Mouse (Mus musculus): ENCODE measurements around the gene Bmp6. TPM values are rescaled to one million over a fixed set of nuclear protein-coding genes. Genes with fewer than 3 reads are reported as not detected.

Gene Bmp6
- polyA plus RNA-seq, 1 experiment from 2014 or later: 0.20 TPM

DNA sequence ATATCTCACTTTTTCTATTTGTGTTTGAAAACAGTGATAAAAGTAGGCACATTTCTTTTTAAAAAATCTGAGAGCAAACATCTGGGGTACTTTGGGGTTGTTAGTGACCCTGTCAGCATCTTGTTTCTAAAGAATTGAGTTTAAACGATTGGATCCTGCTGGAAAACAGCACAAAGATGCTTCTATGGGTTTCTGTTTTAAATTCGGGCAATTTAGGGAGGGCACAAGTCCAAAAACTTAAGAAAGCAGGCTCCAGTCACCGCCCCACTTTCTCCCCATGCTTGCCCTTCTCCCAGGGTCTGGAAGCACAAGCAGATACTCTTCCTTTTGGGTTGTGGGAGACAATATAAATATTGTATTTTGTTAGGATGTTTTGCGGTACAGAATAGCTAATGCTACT is 14.1 kb downstream of the Bmp6 start:
- DNase-seq (no peak), ATAC-seq (ENCODE audit: low read depth) (no peak)
- H3K27ac ChIP-seq: no peak overlapping the region
- H3K4me1 ChIP-seq (replicated peaks): no peaks in the 10 kb centered on the region
- no peak overlapping the region for H3K4me2 ChIP-seq
- no peak overlapping the region for H3K4me3 ChIP-seq (replicated peaks)
- H3K27me3 ChIP-seq: peaks cover under 1% of the 10 kb centered on the region; the same call in 1 of the 2 replicates
- H3K36me3 ChIP-seq: no peaks in the 10 kb centered on the region
- no peaks in the 10 kb centered on the region for H3K9me3 ChIP-seq (replicated peaks)
- no peak overlapping the region for H3K9ac ChIP-seq
- 62% methylated on average over 4 of the region's 4 CpGs for WGBS (ENCODE audit: insufficient replicate concordance)

DNA sequence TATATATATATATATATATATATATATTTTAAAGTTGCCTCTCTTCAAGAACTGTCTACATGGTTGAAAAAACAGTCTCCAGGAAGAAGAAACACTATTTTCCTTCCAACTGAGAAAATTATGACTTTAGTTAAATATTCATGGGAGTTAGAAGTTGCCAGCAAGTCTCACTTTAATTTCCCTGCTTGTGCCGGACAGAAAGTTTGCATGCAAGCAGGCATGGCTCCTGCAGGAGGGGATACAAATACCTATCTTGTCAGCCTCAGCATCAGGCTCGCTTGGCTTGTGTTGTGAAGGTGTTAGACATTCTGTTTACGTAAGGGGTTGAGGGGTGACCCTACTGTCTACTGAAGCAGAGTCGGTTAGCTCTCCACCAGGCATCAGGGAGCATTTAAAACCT is 17.8 kb downstream of the Bmp6 start:
- 52% methylated on average over 4 of the region's 4 CpGs for WGBS (ENCODE audit: insufficient replicate concordance)
- ATAC-seq (ENCODE audit: low read depth) (no peak), DNase-seq (no peak)
- Histone ChIP-seq H3K4me2 (no peak overlapping the region), H3K36me3 (no peaks in the 10 kb centered on the region), H3K27me3 (no peaks in the 10 kb centered on the region), H3K27ac (no peak overlapping the region), H3K9me3 (replicated peaks) (no peaks in the 10 kb centered on the region), H3K9ac (no peak overlapping the region), H3K4me1 (replicated peaks) (no peaks in the 10 kb centered on the region), H3K4me3 (replicated peaks) (no peak overlapping the region)

DNA sequence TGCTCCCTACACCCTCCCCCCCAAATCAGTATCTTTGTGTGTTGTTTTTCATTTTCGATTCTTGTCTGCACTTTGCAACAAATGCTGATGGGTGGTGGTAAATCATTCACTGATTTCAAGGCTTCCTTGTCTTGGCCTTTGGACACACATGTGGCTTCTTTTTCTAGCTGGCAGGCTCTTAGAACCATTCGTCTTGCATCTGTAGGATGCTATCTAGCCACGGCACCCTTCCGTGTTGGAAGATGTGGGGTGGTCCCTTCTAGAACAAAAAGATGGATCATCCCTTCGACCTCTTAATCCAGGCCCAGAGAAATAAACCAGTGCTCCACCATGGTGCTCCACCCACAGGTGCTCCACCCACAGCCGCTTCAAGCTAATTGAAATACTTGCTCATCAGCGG is 19.0 kb downstream of the Bmp6 start:
- 64% methylated on average over 7 of the region's 7 CpGs for WGBS (ENCODE audit: insufficient replicate concordance)
- H3K4me1 ChIP-seq (replicated peaks): no peaks in the 10 kb centered on the region
- no peaks in the 10 kb centered on the region for H3K36me3 ChIP-seq
- no peaks in the 10 kb centered on the region for H3K9me3 ChIP-seq (replicated peaks)
- H3K27ac ChIP-seq: no peak overlapping the region
- H3K27me3 ChIP-seq: no peaks in the 10 kb centered on the region
- H3K9ac ChIP-seq: no peak overlapping the region
- ATAC-seq (ENCODE audit: low read depth): no peak
- DNase-seq: no peak
- no peak overlapping the region for H3K4me2 ChIP-seq
- no peak overlapping the region for H3K4me3 ChIP-seq (replicated peaks)

DNA sequence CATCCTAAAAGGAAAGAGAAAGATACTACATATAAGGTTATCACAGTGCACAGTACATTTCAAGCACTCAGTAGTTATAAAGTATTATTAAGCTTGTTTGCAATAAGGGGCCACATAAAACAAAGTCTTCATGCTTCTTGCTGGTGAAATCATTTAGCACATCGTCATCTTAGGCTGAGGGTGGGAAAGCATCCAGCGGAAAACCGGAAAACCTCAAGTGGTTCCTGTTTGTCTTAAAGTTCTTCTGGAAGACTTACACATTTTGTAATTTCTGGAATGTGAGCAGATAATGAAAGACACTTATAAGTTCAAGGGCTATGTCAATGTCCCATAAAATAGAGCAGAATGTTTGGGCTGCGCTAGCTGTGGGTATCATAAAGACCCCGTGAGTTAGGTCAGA is 24.7 kb downstream of the Bmp6 start:
- DNase-seq (no peak), ATAC-seq (ENCODE audit: low read depth) (no peak)
- no peaks in the 10 kb centered on the region for H3K9me3 ChIP-seq (replicated peaks)
- no peak overlapping the region for H3K4me3 ChIP-seq (replicated peaks)
- no peak overlapping the region for H3K27ac ChIP-seq
- H3K27me3 ChIP-seq: no peaks in the 10 kb centered on the region
- WGBS (ENCODE audit: insufficient replicate concordance): 75% methylated on average over 5 of the region's 5 CpGs
- no peak overlapping the region for H3K9ac ChIP-seq
- H3K4me1 ChIP-seq (replicated peaks): no peaks in the 10 kb centered on the region
- H3K4me2 ChIP-seq: no peak overlapping the region
- H3K36me3 ChIP-seq: no peaks in the 10 kb centered on the region

DNA sequence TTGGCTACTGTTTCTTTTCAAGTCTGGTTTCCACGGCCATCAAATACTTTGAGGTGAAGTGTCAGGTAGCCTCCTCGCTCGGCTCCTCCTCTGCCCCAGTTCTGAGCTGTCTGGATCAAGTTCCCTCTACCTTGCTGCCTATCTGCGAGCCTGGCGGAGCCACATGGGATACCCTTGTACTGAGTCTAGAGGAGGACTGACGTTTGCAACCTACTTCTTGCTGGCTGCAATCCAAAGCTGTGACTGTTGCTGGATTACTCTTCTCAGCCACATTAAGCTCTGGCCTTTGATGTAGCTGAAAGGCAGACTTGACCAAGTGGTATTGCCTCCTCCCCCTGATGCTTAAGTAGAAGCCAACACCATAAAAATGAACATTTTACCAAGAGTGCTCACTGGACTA is 31.2 kb downstream of the Bmp6 start:
- ATAC-seq (ENCODE audit: low read depth) (no peak), DNase-seq (no peak)
- Histone ChIP-seq H3K36me3 (no peaks in the 10 kb centered on the region), H3K9ac (no peak overlapping the region), H3K4me3 (replicated peaks) (no peak overlapping the region), H3K4me2 (no peak overlapping the region), H3K27ac (no peak overlapping the region), H3K27me3 (no peaks in the 10 kb centered on the region), H3K9me3 (replicated peaks) (no peaks in the 10 kb centered on the region), H3K4me1 (replicated peaks) (no peaks in the 10 kb centered on the region)
- 59% methylated on average over 6 of the region's 6 CpGs for WGBS (ENCODE audit: insufficient replicate concordance)

DNA sequence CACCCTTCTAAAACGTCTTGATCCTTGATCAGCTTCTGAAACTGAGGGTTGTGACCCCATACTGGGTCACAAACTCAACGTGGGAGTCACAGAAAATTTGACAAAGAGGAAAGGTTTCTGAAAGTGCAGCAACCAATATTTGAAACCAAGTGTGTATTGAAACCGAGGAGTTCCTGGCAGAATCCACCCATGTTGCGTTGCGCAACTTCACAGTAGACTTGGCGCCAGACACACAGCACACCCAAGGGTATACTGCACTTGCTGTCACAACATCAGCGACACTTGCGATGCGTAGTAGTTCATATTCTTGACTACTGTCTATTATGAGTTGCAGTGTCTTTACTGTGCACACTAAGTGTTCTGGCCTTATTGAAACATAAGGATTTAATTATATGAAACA is 32.4 kb downstream of the Bmp6 start:
- DNase-seq (no peak), ATAC-seq (ENCODE audit: low read depth) (no peak)
- no peaks in the 10 kb centered on the region for H3K36me3 ChIP-seq
- 68% methylated on average over 9 of the region's 9 CpGs for WGBS (ENCODE audit: insufficient replicate concordance)
- H3K27ac ChIP-seq: no peak overlapping the region
- no peak overlapping the region for H3K9ac ChIP-seq
- no peak overlapping the region for H3K4me3 ChIP-seq (replicated peaks)
- H3K4me2 ChIP-seq: no peak overlapping the region
- H3K9me3 ChIP-seq (replicated peaks): no peaks in the 10 kb centered on the region
- no peaks in the 10 kb centered on the region for H3K4me1 ChIP-seq (replicated peaks)
- H3K27me3 ChIP-seq: no peaks in the 10 kb centered on the region

DNA sequence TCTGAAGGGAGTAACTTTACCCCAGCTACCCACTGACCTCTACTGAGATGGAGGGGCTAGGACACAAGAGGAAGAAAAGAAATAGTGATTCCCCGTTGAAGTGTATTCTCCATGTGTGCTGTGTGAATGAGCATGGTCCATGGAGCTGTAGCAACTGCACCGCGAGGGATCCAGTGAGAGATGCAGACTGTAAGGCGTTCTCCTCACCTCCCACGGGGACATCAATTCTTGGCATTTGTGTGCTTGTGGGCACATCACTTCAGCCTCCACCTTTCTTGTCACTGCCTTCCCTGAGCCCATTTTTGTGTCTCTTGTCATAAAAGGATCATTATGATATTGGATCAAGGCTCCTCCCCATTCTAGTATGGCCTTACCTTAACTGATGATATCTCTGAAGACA is 34.9 kb downstream of the Bmp6 start:
- Histone ChIP-seq H3K4me2 (no peak overlapping the region), H3K36me3 (no peaks in the 10 kb centered on the region), H3K27me3 (no peaks in the 10 kb centered on the region), H3K4me3 (replicated peaks) (no peak overlapping the region), H3K4me1 (replicated peaks) (no peaks in the 10 kb centered on the region), H3K27ac (no peak overlapping the region), H3K9ac (no peak overlapping the region), H3K9me3 (replicated peaks) (no peaks in the 10 kb centered on the region)
- 82% methylated on average over 5 of the region's 5 CpGs for WGBS (ENCODE audit: insufficient replicate concordance)
- no peak for DNase-seq
- ATAC-seq (ENCODE audit: low read depth): no peak

DNA sequence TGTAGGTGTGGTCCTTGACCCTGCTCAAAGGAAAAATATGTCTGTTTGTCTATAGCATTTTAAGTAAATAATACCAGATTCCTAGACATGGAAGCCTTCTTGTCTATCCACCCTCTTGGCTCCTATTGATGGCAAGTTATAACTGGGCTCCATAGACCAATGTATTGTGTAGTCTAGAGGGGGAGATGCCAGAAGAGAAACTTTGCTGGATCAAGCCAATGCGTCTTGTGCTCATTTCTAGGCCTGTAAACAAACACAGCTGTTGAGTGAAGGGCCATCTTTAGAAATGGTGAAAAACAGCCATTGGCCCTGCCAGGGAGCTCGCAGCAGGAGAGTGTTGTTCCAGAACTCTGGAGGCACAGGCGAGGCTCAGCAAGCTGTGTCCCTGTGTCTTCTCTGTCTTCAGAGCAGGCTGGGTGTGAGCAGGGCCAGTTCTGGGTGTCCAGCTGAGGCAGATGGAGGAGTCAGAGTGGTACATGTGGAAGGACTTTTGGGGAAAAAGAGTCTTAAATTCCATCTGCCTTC is 41.2 kb downstream of the Bmp6 start:
- Histone ChIP-seq H3K9me3 (replicated peaks) (no peaks in the 10 kb centered on the region), H3K36me3 (no peaks in the 10 kb centered on the region), H3K4me1 (replicated peaks) (no peaks in the 10 kb centered on the region), H3K9ac (no peak overlapping the region), H3K4me3 (replicated peaks) (no peak overlapping the region), H3K4me2 (no peak overlapping the region), H3K27me3 (no peaks in the 10 kb centered on the region), H3K27ac (no peak overlapping the region)
- ATAC-seq (ENCODE audit: low read depth): no peak
- no peak for DNase-seq
- WGBS (ENCODE audit: insufficient replicate concordance): 67% methylated on average over 3 of the region's 3 CpGs

DNA sequence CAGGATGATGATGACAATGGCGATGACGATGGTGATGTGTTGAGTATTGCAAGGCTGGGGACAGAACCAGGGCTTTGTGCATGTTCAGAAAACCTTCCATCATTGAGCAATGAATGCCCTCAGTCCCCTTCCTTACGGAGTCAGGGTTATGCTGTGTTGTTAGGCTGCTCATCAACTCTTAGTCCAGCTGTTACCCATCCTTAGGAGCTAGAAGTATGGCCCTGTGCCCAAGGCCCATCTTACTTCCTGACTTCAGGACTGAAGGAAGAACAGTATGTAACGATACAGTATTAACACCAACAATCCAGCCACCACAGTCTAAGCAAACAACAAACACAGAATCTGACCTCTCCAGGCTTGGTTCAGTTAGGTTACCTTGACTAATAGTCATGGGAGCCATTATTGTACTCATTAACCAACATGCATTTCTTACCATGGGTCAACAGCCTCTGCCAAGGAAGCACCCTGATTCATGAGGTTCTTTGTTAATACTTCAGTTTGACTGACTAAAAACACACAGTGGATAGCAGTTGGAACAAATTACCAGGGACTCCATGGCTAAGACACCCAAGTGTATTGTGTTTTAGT is 42.6 kb downstream of the Bmp6 start:
- Histone ChIP-seq H3K4me1 (replicated peaks) (no peaks in the 10 kb centered on the region), H3K9me3 (replicated peaks) (no peaks in the 10 kb centered on the region), H3K27ac (no peak overlapping the region), H3K4me3 (replicated peaks) (no peak overlapping the region), H3K4me2 (no peak overlapping the region), H3K9ac (no peak overlapping the region), H3K27me3 (no peaks in the 10 kb centered on the region), H3K36me3 (no peaks in the 10 kb centered on the region)
- WGBS (ENCODE audit: insufficient replicate concordance): 62% methylated on average over 4 of the region's 4 CpGs
- DNase-seq (no peak), ATAC-seq (ENCODE audit: low read depth) (no peak)

DNA sequence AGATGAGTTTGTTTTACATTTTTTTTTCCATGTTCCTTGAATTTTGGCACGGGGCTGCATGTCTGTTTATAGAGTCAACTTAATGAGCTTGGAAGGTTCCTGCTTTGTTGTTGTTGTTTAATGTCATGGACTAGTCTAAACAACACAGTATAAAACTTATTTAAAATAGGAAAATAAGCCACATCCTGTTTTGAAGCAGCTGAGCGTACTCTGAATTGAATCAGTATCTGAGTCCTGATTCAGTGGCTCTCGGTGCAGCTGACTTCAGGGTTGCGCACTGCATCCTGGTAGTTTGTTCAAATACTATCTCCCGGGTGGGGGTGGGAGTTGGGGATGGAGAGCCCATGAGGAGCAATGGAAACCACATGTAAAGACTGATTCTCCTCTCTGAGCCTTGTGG is 48.5 kb downstream of the Bmp6 start:
- Histone ChIP-seq H3K9ac (no peak overlapping the region), H3K9me3 (replicated peaks) (no peaks in the 10 kb centered on the region), H3K27ac (no peak overlapping the region), H3K36me3 (no peaks in the 10 kb centered on the region), H3K4me1 (replicated peaks) (no peaks in the 10 kb centered on the region), H3K4me3 (replicated peaks) (no peak overlapping the region), H3K4me2 (no peak overlapping the region), H3K27me3 (no peaks in the 10 kb centered on the region)
- WGBS (ENCODE audit: insufficient replicate concordance): 61% methylated on average over 5 of the region's 5 CpGs
- no peak for ATAC-seq (ENCODE audit: low read depth)
- no peak for DNase-seq

DNA sequence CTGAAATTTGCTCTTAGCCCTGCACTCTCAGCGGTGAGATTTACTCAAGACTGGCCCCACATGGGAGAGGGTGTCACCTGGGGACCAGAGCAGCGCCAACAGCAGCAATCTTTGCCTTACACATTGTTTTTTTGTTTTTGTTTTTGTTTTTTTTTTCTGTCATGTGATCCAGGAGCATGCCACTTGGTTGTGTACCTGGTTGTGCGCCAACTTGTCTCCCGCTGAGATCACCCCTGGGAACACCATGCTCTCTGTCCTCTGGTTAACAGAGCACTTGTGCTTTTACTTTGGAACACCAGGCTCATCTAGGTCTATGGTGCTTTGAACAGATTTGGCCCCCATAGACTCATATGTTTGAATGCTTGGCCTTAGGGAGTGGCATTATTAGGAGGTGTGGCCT is 50.1 kb downstream of the Bmp6 start:
- Histone ChIP-seq H3K9me3 (replicated peaks) (no peaks in the 10 kb centered on the region), H3K4me1 (replicated peaks) (no peaks in the 10 kb centered on the region), H3K27me3 (no peaks in the 10 kb centered on the region), H3K9ac (no peak overlapping the region), H3K4me3 (replicated peaks) (no peak overlapping the region), H3K36me3 (no peaks in the 10 kb centered on the region), H3K4me2 (no peak overlapping the region), H3K27ac (no peak overlapping the region)
- DNase-seq (no peak), ATAC-seq (ENCODE audit: low read depth) (no peak)
- 71% methylated on average over 4 of the region's 4 CpGs for WGBS (ENCODE audit: insufficient replicate concordance)

DNA sequence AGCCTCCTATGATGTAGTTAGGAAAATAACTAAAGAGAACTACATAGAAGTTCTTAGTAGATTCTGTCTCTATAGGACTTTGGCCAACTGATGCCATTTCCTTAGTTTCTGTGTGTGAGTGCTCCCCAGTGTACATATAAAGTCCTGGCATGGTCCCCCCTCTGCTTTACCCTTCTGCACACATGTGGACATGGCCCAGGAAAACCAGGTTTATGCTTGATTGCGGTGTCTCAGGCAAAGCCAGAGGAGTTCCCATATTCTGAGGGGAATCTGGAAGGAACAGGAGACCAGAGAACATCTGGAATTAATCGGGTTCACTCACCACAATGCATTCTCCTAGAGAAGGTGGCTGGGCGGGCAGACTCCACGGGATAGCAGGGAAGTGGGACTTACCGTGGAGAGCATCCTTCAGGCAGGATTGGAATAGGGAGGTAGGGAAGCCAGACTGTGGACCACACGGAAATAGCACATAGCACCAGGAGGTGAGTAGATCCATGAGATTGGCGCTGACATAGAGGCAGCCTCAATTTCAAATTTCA is 52.2 kb downstream of the Bmp6 start:
- no peaks in the 10 kb centered on the region for H3K9me3 ChIP-seq (replicated peaks)
- no peaks in the 10 kb centered on the region for H3K27me3 ChIP-seq
- no peak overlapping the region for H3K9ac ChIP-seq
- H3K4me2 ChIP-seq: no peak overlapping the region
- ATAC-seq (ENCODE audit: low read depth) (no peak), DNase-seq (no peak)
- no peak overlapping the region for H3K27ac ChIP-seq
- H3K4me3 ChIP-seq (replicated peaks): no peak overlapping the region
- H3K4me1 ChIP-seq (replicated peaks): no peaks in the 10 kb centered on the region
- no peaks in the 10 kb centered on the region for H3K36me3 ChIP-seq
- 61% methylated on average over 7 of the region's 7 CpGs for WGBS (ENCODE audit: insufficient replicate concordance)

All from liver, embryonic 13.5 days (tissue).